Mouse (Mus musculus): ENCODE measurements at regions not wholly inside any gene's neighbourhood (a gene's known extent, or its start where the extent isn't known, plus 50 kb on each side); places are given as distances from the start of the nearest gene placed in this dataset.

DNA sequence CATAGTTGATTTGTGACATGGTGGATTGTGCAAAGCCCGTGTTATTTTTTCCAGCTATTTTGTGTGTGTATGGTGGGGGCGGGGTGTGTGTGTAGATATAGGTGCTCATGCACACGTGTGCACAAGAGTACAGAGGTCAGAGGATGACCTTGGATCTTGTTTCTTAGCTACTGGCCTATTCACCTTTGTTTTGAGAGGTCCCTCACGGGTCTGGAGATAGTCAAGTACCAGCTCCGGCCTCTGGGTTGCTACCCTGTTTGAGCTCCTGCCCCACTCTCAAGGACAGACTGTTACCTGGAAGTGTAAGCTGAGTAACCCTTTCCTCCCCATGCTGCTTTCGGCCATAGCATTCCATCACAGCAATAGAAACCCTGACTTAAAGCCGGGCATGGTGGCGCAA is 138.0 kb downstream of the Fam43a start:
- no peak for DNase-seq

DNA sequence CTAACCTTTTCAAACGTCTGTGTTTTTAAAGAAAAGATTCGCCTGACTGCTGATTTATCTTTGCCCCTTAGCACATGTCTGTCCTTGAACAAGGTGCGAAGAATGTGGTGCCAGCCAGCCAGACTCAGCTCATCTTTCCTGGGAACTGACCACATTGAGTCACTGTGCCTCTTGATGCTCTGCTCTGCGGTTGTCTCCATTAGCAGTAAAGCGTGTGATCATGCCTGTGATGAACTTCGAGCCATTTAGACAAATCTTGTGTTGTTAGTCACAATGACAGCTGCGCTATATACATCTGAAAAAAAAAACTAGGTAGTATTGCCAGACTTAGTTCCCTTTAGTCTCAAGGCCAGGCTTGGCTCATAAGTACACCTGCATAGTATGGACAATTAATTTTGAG is 140.1 kb downstream of the Fam43a start:
- no peak for DNase-seq

GRCm38 (mm10) chr16:30741192-30741591 is 141.7 kb downstream of the Fam43a start:
- no peak for DNase-seq

DNA sequence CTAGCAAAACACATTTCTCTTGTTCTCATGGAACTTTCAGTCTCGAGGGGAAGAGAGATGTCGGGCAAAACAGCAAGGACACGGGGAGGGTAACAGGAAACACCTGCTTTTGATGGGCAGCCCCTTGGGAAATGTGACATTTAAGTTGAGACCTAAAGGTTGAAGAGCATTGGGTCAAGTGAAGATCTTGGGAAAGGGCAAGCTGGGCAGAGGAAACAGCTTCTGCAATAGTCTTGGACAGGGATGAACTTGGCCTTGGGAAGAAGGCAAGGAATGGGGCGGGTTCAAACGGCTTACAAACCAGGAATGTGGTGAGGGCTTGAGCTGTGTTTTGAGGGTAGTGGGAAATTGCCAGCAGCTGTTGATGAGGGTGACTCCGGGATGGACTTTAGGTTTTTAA is 143.0 kb downstream of the Fam43a start:
- DNase-seq = no peak

GRCm38 (mm10) chr16:30743566-30743965 is 144.0 kb downstream of the Fam43a start:
- no peak for DNase-seq

DNA sequence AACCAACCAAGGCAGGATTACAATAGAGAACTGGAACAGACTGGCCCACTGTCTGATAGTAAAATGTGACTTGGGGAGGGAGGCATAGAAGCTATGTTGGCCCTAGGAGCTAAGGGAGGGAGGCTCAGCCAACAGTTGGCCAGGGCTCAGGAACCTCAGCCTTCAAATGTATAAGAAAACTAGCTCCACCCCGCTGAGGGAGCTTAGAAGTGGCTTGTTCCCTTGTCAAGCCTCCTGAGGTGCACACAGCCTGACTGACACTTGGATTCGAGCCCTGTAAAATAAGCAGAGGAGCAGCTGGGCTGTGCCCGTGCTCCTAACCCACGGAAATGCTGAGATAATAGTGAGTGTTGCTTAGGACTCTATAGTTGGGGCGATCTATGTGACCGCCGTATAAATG is 144.7 kb downstream of the Fam43a start:
- no peak for DNase-seq

DNA sequence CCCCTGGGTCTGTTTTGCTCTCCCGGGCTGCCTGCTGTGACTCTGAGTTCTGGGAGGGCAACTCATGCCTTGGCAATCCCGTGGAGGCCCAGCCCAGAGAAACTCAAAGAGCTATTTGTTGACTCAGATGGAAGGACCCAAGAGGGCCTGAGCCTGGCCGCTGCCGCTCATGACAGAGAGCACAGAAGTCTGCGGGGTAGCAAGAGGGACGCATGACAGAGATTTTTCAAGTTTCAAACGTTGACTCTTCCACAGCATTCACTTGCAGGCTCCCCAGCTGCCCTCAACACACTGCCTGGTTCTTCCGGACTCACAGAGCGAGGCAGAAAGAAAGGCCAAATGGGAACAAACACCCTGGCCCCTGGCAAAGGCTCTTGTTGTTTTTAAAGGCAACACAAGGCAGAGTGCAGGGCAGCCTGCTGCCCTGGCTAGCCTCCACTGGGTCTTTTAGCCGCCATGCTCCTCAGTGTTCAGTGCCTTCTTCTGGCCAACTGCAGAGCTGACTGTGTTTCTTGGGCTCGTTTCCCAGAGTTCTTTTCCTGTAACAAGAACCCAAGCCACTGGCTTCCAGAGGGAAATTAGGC is 146.2 kb downstream of the Fam43a start:
- peak; percentile 64 for DNase-seq

DNA sequence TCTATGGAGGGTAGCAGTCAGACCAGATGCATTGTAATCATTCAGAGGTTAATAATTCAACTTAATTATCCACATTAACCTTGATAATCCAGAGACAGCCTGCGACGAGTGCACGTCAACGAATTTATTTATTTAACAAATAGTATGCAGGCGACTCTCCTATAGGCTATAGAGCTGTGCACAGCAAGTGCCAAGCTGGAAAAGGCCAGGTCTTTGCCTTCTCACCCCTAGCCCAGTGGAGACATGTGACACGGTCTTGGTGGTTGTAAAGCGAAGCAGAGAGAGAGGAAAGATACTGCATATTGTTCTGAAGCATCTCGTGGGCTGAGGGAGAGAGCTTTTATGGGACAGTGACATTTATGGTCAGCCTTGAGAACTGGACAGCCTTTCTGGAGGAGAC is 146.7 kb downstream of the Fam43a start:
- DNase-seq = no peak

- DNase-seq = no peak
Measured at GRCm38 (mm10) chr16:30749841-30750240, 150.3 kb downstream of the Fam43a start.

DNA sequence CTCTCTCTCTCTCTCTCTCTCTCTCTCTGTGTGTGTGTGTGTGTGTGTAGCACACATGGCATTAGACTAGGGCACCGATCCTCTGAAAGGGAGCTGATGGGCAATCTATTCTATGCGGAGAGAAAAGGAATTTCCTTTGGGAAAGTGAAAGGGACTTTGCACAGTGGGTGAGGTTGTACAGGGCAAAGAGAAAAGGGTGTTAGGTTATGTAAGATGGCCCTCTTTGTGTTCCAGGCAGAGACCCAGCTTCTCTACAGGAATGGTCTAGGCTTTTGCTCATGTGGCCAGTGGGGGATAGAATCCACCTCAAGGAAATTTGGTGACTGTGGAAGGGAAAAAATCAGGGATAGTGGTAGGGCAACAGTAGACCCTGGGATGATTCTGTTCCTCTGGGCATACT is 156.2 kb downstream of the Fam43a start:
- no peak for DNase-seq

DNA sequence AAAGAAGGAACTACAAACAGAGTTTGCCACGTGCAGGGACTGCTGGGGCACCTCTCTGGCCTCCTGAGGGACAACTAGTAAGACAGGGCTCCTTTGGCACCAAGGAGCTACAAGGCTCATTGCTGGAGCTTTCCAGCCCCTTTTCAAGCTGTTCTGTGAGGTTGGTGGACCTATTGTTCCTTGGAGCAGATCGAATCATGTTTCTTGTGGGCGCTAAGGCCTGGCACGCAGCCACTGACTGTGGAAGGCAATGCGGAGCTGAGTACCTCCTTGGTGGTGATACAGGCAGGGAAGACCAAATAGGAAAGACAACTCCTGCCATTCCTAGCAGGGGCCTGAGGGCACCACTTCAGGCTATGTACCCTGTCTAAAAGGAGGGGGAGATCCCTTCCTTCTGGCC is 157.2 kb downstream of the Fam43a start:
- DNase-seq = no peak

- DNase-seq = no peak
Measured at GRCm38 (mm10) chr16:30757556-30757955, 158.0 kb downstream of the Fam43a start.

DNA sequence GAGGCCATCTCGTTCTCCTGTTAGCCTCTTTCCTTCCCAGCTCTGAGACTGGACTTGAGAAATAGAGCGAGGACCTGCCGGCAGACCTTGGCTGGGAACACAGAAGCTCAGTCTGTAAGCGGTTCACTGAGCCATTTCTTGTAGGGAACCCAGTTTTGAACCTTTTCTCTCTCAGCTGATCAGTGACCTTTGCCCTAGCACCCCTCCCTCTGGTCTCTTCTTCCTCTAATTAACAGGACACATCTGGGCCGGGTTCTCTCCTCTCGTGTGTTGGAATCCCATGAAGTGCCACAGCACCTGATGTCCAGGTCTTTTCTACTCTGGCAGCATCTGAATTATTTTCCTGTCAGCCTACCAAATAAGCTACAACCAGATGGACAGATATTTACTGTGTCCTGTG is 158.5 kb downstream of the Fam43a start:
- no peak for DNase-seq

DNA sequence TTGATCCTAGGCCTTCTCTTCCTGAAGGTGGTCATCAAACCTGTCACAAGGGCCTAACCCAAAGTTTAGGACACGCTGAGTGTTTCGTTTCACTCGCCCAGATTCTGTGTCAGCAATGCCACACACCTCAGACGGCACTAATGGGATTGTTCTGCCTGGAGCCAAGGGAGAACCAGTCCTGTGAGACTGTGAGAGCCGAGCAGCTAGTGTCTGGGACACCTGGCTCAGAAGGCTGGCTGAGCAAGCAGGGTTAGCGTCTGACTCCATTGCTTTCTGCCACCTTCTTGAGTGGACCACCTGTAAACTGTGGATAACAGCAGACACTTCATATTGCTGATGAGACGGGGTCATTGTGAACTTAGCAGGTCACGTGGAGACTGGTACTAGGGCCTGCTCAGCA is 160.0 kb downstream of the Fam43a start:
- DNase-seq = no peak

DNA sequence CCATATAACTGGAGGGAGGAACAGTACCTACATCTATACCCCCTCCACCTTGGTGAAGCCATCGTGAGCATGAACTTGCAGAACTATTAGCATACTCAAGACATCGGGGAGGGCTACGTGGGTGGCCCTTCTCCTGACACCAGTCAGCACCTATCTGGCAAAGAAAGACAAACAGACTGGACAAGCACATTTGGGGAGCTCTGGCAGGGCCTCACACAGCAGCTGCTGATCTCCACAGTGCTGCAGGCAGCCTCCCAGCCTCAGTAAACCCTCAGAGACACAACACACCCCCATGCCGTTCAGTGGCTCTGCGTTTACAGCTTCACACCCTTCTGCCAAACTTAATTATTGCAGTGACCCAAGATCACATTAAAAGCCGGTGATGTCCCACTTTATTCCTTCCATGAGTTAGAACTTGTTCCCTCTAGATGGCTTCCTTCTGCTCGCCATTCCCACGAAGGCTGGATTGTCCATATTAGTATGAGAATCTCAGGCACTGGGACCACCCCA is 161.7 kb downstream of the Fam43a start:
- no peak for DNase-seq

- no peak for DNase-seq
Measured at GRCm38 (mm10) chr16:30762898-30763595, 163.5 kb downstream of the Fam43a start.

- no peak for DNase-seq
Measured at GRCm38 (mm10) chr16:30765591-30765990, 166.1 kb downstream of the Fam43a start.

DNA sequence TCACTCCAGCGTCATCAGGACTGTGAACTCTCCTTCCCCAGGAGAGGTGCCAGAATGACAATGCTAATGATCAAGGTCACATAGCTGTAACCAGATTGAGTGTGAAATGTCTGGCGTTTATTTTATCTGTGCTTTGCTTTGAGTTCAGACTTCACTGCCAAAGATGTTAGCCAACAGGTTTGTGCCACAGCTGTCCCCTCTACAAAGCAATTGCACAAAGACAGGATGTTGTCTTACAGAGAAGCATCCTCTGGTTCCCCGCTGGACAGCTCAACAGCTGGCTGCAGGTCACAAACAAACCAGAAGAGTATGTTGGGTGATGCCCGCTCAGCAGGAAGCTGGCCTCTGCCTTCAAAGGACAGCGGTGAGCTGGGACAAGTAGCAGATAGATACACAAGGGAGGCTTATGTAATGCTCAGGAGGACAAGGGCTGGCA is 169.5 kb downstream of the Fam43a start:
- peak; percentile 49 for DNase-seq

- no peak for DNase-seq
Measured at GRCm38 (mm10) chr16:30769467-30769866, 169.9 kb downstream of the Fam43a start.

DNA sequence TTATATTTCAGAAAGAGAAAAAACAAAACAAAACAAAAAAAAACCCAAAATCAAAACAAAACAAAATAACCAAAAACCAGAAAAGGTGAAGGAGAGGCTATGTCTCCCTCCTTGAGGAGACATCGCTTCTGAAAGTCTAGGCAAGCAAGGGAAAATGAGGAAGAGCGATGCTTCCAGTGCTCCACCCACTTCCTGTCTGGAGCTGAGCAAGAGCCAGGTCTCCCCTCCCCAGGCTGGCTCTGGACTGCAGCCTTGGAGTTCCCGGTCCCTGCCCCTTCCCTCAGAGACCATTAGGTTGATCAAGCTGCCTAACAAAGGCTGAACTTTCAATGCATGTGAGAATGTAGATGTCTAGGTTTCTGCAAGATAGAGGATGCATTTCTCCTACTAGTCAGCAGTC is 173.3 kb downstream of the Fam43a start:
- peak; percentile 65 for DNase-seq

GRCm38 (mm10) chr16:30774951-30775661 is 175.6 kb downstream of the Fam43a start:
- DNase-seq = peak; percentile 70

GRCm38 (mm10) chr16:30775740-30776700 is 176.5 kb downstream of the Fam43a start:
- DNase-seq = peak; percentile 22

DNA sequence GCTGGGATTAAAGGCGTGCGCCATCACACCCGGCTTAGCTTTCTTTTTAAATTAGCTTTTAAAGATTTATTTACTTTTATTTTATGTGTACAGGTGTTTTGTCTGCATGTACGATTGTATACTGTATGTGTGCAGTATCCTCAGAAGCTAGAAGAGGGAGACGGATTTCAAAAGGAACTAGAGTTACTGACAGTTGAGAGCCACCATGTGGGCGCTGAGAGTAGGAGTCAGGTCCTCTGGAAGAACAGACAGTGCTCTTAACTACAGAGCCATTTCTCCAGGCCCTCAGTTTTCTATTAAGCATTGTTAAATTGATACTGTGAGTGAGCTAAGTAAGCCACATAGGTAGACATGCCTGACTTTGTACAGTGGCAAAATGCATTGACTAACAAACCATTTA is 177.9 kb downstream of the Fam43a start:
- DNase-seq = no peak

Data from lung, postnatal 36 days (tissue).